Mouse (Mus musculus) intestine, embryonic 16.5 days (tissue): ENCODE measurements at regions not wholly inside any gene's neighbourhood (a gene's known extent, or its start where the extent isn't known, plus 50 kb on each side); places are given as distances from the start of the nearest gene placed in this dataset.

Experiments
- ATAC-seq: fragments of 200-750 bp; cut with Nextera tagmentation; 2 replicates; pipeline ENCODE4 v1.8.0; 2017; ENCODE audit warnings: moderate TSS enrichment, moderate library complexity
- H3K27ac ChIP-seq: fragments of 300-500 bp; sonication (generic); 2 replicates; pipeline ENCODE4 v1.5.1; 2014; ENCODE audit warnings: mild to moderate bottlenecking, low read length
- H3K27me3 ChIP-seq: fragments of 300-500 bp; sonication (generic); replicated peaks from 2 replicates; pipeline ENCODE4 v1.6.1; 2014; ENCODE audit warnings: low read length, control low read depth, mixed read lengths; ENCODE audit not compliant: control insufficient read depth, insufficient read depth
- H3K36me3 ChIP-seq: fragments of 300-500 bp; sonication (generic); 2 replicates; pipeline ENCODE4 v1.6.1; 2014; ENCODE audit warnings: low read length, control low read depth; ENCODE audit not compliant: control insufficient read depth, insufficient read depth
- H3K4me1 ChIP-seq: fragments of 300-500 bp; sonication (generic); 2 replicates; pipeline ENCODE4 v1.6.1; 2014; ENCODE audit warnings: low read length, control low read depth, mixed read lengths; ENCODE audit not compliant: control insufficient read depth, insufficient read depth
- H3K4me2 ChIP-seq: fragments of 300-500 bp; sonication (generic); 2 replicates; pipeline ENCODE4 v1.6.1; 2014; ENCODE audit warnings: low read depth, low read length, control low read depth
- H3K4me3 ChIP-seq: fragments of 300-500 bp; sonication (generic); 2 replicates; pipeline ENCODE4 v1.5.1; 2014; ENCODE audit warnings: mild to moderate bottlenecking, low read length
- H3K9ac ChIP-seq: fragments of 300-500 bp; sonication (generic); 2 replicates; pipeline ENCODE4 v1.6.1; 2014; ENCODE audit warnings: low read depth, low read length
- H3K9me3 ChIP-seq: fragments of 300-500 bp; sonication (generic); 2 replicates; pipeline ENCODE4 v1.6.1; 2016; ENCODE audit warnings: low read length, control low read depth; ENCODE audit not compliant: control insufficient read depth
- WGBS: fragments of 180-500 bp; shearing (Covaris S2); extraction: QIAGEN DNeasy Blood & Tissue Kit; methylation state at CpG from one replicate; pipeline ENCODE4 v1.1.7; 2014; 5-methylcytosine and 5-hydroxymethylcytosine counted together

DNA sequence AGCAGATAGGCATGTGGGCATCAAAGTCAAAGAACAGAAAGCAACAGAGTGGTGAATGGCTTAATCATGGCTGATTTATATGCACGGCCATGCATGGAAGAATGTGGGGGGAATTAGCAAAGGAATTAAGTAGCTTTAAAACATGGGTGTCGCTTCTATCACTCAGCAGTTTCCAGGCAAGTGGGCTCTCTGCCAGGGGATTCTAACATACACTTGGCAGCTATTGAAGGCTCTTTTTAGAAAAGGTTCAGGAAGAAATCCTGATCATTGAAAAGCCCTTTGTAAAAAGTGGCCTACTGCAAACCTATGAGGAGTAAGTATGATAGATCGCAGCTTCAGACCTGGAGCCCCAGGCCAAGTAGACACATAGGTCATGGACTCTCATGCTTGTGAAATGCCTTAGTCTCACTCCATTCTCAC, 469.1 kb upstream of the Klf4 start:
- Histone ChIP-seq H3K9ac (no peak overlapping the region), H3K4me2 (no peak overlapping the region), H3K9me3 (no peaks in the 10 kb centered on the region), H3K4me1 (no peaks in the 10 kb centered on the region), H3K27ac (no peak overlapping the region), H3K4me3 (no peak overlapping the region), H3K27me3 (no peaks in the 10 kb centered on the region), H3K36me3 (no peaks in the 10 kb centered on the region)
- 81% methylated on average over 3 of the region's 3 CpGs for WGBS
- ATAC-seq = no peak

DNA sequence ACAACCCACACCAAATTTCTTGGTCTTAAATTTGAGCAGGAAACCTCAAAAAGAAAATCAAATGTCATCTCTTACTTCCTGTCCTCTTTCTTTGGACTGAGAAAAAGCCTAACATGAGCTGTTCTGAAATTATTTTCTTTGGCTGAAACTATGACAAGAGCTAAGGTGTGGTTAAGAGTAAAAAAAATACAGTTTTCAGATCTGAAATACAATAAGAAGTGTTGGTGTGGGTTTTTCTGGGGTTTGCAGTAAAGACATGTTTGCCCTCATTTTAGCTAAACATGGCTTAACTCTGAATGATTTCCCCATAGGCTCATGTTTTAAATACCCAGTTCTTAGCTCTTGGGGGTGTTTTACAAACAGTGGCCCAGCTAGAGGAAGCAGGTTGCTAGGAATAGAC, 451.8 kb upstream of the Klf4 start:
- Histone ChIP-seq H3K4me2 (no peak overlapping the region), H3K4me1 (no peaks in the 10 kb centered on the region), H3K27me3 (0 out of 2 replicates have a peak, but pooled peaks cover 2% of the 10 kb centered on the region), H3K9ac (no peak overlapping the region), H3K4me3 (no peak overlapping the region), H3K27ac (no peak overlapping the region), H3K36me3 (no peaks in the 10 kb centered on the region), H3K9me3 (no peaks in the 10 kb centered on the region)
- ATAC-seq = no peak

DNA sequence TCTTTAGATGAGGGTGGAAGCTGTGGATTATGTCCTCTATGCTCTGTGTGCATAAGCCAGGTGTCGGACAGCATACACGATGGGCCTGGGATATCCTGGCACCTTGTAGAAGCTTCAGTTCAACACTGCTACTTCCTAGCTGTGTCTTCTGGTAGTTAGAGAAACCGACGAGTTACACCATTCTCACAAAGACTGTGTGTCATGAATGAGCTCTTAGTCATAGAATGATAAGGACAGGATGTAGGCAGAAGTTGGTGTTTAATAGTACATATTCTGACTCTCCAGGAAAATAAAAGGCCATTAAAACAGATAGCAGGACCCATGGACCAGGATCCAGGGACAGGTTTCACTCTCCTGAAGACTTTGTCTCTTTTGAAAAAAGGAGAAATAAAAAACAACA, 446.3 kb upstream of the Klf4 start:
- no peak for ATAC-seq
- no peak overlapping the region for H3K27ac ChIP-seq
- no peak overlapping the region for H3K4me2 ChIP-seq
- H3K4me1 ChIP-seq = no peaks in the 10 kb centered on the region
- no peaks in the 10 kb centered on the region for H3K9me3 ChIP-seq
- H3K4me3 ChIP-seq = no peak overlapping the region
- 79% methylated on average over 4 of the region's 4 CpGs for WGBS
- no peaks in the 10 kb centered on the region for H3K36me3 ChIP-seq
- H3K9ac ChIP-seq = no peak overlapping the region
- no peaks in the 10 kb centered on the region for H3K27me3 ChIP-seq

DNA sequence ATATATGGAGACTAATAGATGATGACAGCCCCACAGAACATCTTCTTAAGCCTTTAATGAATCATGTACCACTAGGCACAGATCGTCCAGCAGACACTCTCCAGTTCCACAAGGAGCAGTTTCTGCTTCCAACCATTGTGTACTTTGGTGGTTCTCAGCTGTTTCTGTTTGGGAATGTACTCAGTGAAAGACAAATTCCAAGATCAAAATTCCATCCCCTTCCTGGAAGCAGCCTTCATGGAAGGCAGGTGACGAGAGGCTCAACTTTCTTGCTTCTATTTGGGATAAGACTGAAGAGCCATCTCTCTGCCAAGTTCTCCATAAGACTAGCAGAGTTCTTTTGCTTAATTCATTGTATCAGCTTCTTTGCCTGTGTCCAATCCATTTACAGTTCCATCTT, 444.0 kb upstream of the Klf4 start:
- Histone ChIP-seq H3K9ac (no peak overlapping the region), H3K4me3 (no peak overlapping the region), H3K36me3 (no peaks in the 10 kb centered on the region), H3K4me1 (no peaks in the 10 kb centered on the region), H3K27ac (no peak overlapping the region), H3K4me2 (no peak overlapping the region), H3K9me3 (no peaks in the 10 kb centered on the region), H3K27me3 (no peaks in the 10 kb centered on the region)
- WGBS = 71% methylated on average over 2 of the region's 2 CpGs
- no peak for ATAC-seq

DNA sequence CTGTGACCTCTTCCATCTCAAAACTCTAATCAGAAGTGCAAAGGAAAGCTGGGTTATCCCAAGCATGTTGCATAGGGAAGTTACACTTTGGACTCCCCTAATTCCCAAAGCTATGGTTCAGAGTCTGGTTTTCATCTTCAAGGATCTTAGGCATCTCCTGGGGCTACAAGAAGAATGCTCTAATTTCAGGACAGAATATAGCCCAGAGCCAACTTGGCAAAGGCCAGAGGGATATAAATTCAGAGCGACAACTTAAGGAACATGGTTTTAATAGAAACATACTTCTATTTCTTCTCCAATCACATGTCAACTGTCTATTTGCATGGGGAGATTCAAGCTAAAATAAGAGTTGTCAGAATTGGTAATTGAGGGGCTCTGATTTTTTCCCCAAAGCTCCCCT, 441.4 kb upstream of the Klf4 start:
- H3K4me3 ChIP-seq = no peak overlapping the region
- no peaks in the 10 kb centered on the region for H3K36me3 ChIP-seq
- no peaks in the 10 kb centered on the region for H3K27me3 ChIP-seq
- no peaks in the 10 kb centered on the region for H3K4me1 ChIP-seq
- ATAC-seq = no peak
- no peak overlapping the region for H3K27ac ChIP-seq
- 75% methylated on average over 1 of the region's 1 CpGs for WGBS
- H3K9me3 ChIP-seq = no peaks in the 10 kb centered on the region
- no peak overlapping the region for H3K4me2 ChIP-seq
- H3K9ac ChIP-seq = no peak overlapping the region

DNA sequence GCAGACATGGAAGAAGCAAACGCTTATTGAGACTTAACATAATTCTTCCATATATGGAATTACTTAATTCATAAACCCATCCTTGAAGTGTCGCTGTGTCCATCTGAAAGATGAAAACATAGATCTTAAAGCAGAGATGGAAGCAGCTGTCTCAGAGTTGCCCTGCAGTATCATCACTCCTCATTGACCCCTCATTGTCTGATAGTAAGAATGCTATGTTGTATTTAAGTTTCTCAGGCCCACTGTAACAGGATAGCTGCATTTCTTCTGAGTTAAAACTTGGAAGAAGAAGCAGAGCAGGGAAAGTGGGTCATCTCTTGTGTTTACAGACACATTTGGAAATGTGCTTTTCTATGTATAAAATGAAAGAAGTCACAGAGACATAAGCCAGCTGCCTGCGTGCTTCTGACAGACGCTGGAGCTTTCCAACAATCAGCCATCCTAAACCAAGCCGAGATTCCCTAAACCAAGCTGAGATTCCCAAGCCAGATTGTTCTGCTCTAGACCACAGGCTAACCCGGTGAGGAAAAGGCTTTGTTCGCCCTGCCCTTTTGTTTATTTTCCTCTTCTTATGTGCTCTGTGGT, 440.1 kb upstream of the Klf4 start:
- H3K36me3 ChIP-seq = no peaks in the 10 kb centered on the region
- peak; percentile 50; the same call in 1 of the 2 replicates for ATAC-seq
- 54% methylated on average over 7 of the region's 7 CpGs for WGBS

DNA sequence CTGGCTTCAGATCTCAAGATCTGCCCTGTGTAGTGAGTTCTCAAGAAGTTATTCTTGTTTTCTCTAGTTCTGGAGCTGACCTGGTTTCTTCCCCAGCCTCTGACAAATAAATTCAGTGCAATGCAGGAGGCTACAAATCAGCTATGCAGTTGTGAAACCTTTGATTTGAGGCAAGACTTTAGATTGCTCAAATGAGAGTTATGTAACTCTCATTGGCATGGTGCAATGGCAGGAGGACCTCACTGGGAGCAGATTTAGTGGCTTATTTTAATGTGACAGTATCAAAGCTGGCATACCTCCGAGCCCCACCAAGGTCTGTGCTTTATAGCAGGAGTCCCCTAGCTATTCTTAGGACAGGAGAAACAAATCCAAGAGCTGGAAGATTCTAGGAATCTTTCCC, 427.8 kb upstream of the Klf4 start:
- Histone ChIP-seq H3K4me2 (no peak overlapping the region), H3K9ac (no peak overlapping the region), H3K27ac (no peak overlapping the region), H3K4me1 (no peaks in the 10 kb centered on the region), H3K27me3 (no peaks in the 10 kb centered on the region), H3K36me3 (no peaks in the 10 kb centered on the region), H3K4me3 (no peak overlapping the region), H3K9me3 (no peaks in the 10 kb centered on the region)
- WGBS = 73% methylated on average over 1 of the region's 1 CpGs
- no peak for ATAC-seq

More for the DNA sequence above, 440.1 kb upstream of the Klf4 start:
- no peaks in the 10 kb centered on the region for H3K27me3 ChIP-seq
- H3K27ac ChIP-seq = 0 out of 2 replicates have a peak overlapping the region, but pooled peaks have one; percentile 15
- no peak overlapping the region for H3K9ac ChIP-seq
- H3K9me3 ChIP-seq = no peaks in the 10 kb centered on the region
- H3K4me3 ChIP-seq = no peak overlapping the region
- H3K4me1 ChIP-seq = no peaks in the 10 kb centered on the region
- no peak overlapping the region for H3K4me2 ChIP-seq

DNA sequence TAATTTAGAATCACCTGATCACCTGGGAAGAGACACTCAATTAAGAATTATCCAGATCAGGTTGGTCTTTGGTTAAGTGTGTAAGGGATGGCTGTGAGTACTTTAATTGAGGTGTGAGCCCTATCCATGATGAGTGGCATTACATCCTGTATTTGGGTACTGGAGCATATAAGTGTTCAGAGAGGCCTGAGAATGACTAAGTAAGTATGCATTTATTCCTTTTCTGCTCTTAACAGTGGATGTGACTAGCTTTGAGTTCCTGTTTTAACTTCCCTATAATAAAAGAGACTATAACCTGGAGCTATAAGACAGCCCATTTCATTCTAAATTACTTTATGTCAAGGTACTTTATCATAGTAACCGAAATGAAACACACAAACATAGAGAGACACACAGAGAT, 421.4 kb upstream of the Klf4 start:
- no peak overlapping the region for H3K4me2 ChIP-seq
- H3K4me1 ChIP-seq = no peaks in the 10 kb centered on the region
- no peak overlapping the region for H3K9ac ChIP-seq
- no peaks in the 10 kb centered on the region for H3K36me3 ChIP-seq
- no peak for ATAC-seq
- WGBS = 85% methylated on average over 1 of the region's 1 CpGs
- no peaks in the 10 kb centered on the region for H3K27me3 ChIP-seq
- H3K4me3 ChIP-seq = no peak overlapping the region
- no peak overlapping the region for H3K27ac ChIP-seq
- no peaks in the 10 kb centered on the region for H3K9me3 ChIP-seq

DNA sequence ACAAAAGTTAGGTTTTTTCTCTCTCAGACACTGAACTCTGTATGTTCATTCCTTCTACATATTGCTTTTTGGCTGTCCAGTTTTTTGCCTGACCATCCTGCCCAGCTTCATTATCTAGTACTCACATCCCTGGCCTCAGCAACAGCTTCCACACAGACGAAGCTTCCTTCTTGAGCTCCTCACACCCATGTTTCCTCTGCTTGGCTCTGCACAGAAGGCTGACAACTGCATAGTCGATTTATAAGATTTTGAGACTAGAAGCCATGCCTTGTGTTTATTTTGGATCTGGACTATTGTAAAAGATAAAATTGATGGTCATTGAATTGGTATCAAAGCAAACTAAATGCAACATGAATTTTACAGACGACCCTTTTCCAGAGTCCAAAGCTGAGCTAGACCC, 420.0 kb upstream of the Klf4 start:
- Histone ChIP-seq H3K27ac (no peak overlapping the region), H3K27me3 (no peaks in the 10 kb centered on the region), H3K4me3 (no peak overlapping the region), H3K4me1 (no peaks in the 10 kb centered on the region), H3K9ac (no peak overlapping the region), H3K36me3 (no peaks in the 10 kb centered on the region), H3K9me3 (no peaks in the 10 kb centered on the region), H3K4me2 (no peak overlapping the region)
- no peak for ATAC-seq
- WGBS = 80% methylated on average over 3 of the region's 3 CpGs

DNA sequence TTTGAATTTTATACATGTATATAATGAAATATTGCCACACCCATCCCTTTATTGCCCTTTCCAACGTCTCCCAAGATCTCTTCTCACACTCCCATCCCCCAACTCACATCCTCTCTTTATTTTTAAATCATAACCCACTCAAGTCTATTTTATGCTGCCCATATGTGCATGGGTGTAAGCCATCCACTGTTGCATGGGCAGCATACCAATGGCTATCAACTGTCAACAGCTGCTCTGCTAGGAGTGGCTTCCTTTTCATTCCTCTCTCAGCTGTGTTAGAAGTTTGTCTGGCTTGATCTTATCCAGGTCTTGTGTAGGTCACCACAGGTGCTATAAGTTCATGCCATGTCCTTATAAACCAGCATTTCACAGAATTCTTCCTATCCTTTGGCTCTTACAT, 409.2 kb upstream of the Klf4 start:
- H3K36me3 ChIP-seq = no peaks in the 10 kb centered on the region

More for the DNA sequence above, 409.2 kb upstream of the Klf4 start:
- Histone ChIP-seq H3K4me2 (no peak overlapping the region), H3K4me1 (no peaks in the 10 kb centered on the region), H3K27ac (no peak overlapping the region), H3K9ac (no peak overlapping the region), H3K9me3 (no peaks in the 10 kb centered on the region), H3K4me3 (no peak overlapping the region), H3K27me3 (no peaks in the 10 kb centered on the region)
- WGBS = 46% methylated on average over 1 of the region's 1 CpGs
- ATAC-seq = no peak
